Mouse (Mus musculus) embryo, embryonic 10.5 days (tissue): ENCODE measurements around the gene Ttbk1.

Experiments
- DNase-seq: peaks from one replicate; pipeline ENCODE4 v3.0.0-alpha.2; 2015; ENCODE audit warnings: low spot score

Ttbk1 gene

GRCm38 (mm10) chr17:46408478-46408877 lies 79.0 kb downstream of the Ttbk1 start:
- peak; percentile 37 for DNase-seq

- no peak for DNase-seq
These were observed 92.8 kb downstream of the Ttbk1 start for GRCm38 (mm10) chr17:46394631-46395030.

GRCm38 (mm10) chr17:46393012-46393411 lies 94.5 kb downstream of the Ttbk1 start:
- DNase-seq: peak; percentile 65
